Mouse (Mus musculus): ENCODE results near the gene Zfp942. TPM values are rescaled to one million over a fixed set of nuclear protein-coding genes. Genes with fewer than 3 reads are reported as not detected.
"Not testable (repeated sequence)": the region's sequence is repeated elsewhere in the genome, so short reads cannot be mapped to it uniquely, and the experiment has no call there.

Zfp942 gene
- polyA plus RNA-seq (2015; fragmentation: Nextera tagmentation; extraction: Ambion mirVana) = 22.0 and 22.6 TPM in 2 replicates

GRCm38 (mm10) chr17:21962107-21962907 is at the start of gene Zfp942, which contains the start of gene Zfp943:
TSS of gene Zfp942 (minus strand) at chr17:21962464.
TSS of gene Zfp943 (plus strand) at chr17:21962552.
- H3K4me3 ChIP-seq (ENCODE audit: low read length) = peak within 1 kb of the TSS; percentile 71
- H3K9me3 ChIP-seq (ENCODE audit: control insufficient read depth, low read length); H3K36me3 ChIP-seq (ENCODE audit: control insufficient read depth, insufficient read depth, low read length); H3K4me1 ChIP-seq (ENCODE audit: control insufficient read depth, insufficient read depth, low read length); H3K27me3 ChIP-seq (replicated peaks; ENCODE audit: control insufficient read depth, insufficient read depth, low read length): not testable (repeated sequence)
- peak within 1 kb of the TSS; percentile 80 for H3K9ac ChIP-seq (ENCODE audit: low read depth, low read length)
- under 1% methylated on average over 41 of the region's 55 CpGs for WGBS
- peak within 1 kb of the TSS; percentile 88 for H3K27ac ChIP-seq (ENCODE audit: low read length)
- peak within 1 kb of the TSS; percentile 54 for H3K4me2 ChIP-seq (ENCODE audit: low read depth, low read length)
- peak; percentile 98 for ATAC-seq

DNA sequence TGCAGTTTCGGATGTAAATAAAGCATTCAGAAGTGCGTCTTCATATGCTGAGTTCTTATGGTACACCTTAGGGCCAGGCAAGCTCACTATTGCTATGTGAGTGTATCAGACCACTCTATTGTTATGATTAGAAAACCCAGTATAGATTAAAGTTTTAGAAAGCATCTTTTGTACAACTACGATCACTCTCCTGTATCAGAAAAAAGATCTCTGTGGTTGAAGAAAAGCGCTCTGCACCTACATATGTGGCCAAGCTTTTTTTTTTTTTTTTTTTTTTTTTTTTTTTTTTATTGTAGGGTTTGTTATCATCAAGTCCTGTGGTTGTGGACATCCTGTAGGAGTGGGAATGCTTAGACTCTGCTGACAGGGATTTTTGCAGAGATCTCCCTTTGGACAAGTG is 1.0 kb upstream of the Zfp942 start:
- H3K9ac ChIP-seq (ENCODE audit: low read depth, low read length) = no peak overlapping the region
- peaks cover 9% of the 10 kb centered on the region for H3K4me1 ChIP-seq (ENCODE audit: control insufficient read depth, insufficient read depth, low read length)
- 37% methylated on average over 4 of the region's 4 CpGs for WGBS

DNA sequence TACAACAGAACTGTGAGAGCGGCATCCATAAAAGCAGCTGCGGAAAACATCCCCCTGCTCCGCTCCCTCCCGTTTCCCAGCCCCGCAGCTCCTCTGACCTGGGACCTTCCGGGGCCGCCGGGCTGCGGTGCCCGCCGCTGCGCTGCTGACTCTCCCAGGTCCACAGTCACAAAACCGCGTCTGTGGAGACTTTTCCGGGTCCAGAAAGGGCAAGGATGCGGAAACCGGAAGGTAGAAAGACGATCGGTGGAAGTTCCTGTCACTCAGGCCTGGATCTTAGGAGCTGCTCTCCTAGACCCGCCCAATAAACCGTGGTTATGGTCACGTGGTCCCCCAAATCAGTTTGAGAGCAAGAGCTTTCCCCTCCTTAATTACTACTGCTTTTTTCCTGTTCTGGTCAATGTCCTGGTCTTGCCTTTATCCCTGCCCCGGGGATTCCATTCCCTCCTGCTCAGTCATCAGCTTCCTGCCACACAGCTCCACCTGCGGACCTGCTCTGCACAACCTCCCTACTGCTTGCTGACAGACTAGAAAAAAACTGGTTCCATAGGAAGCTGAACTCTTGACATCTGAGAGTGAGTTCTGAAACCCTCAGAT is 52.7 kb downstream of the Zfp942 start, which contains the start of gene Zfp995:
Gene Zfp995, minus strand, starts transcription at position 471 of the 597 bp plus-strand sequence.
- not testable (repeated sequence) for H3K27me3 ChIP-seq (replicated peaks; ENCODE audit: control insufficient read depth, insufficient read depth, low read length); H3K9me3 ChIP-seq (ENCODE audit: control insufficient read depth, low read length); H3K36me3 ChIP-seq (ENCODE audit: control insufficient read depth, insufficient read depth, low read length); H3K4me1 ChIP-seq (ENCODE audit: control insufficient read depth, insufficient read depth, low read length)
- ATAC-seq = peak; percentile 100
- under 1% methylated on average over 24 of the region's 24 CpGs for WGBS
- peak within 1 kb of the TSS; percentile 78 for H3K4me2 ChIP-seq (ENCODE audit: low read depth, low read length)
- peak within 1 kb of the TSS; percentile 54 for H3K27ac ChIP-seq (ENCODE audit: low read length)
- H3K4me3 ChIP-seq (ENCODE audit: low read length) = peak within 1 kb of the TSS; percentile 76
- peak within 1 kb of the TSS; percentile 82 for H3K9ac ChIP-seq (ENCODE audit: low read depth, low read length)

More for the DNA sequence above, 1.0 kb upstream of the Zfp942 start:
- no peak for ATAC-seq
- H3K4me2 ChIP-seq (ENCODE audit: low read depth, low read length) = peak overlapping the region; percentile 52
- no peaks in the 10 kb centered on the region for H3K36me3 ChIP-seq (ENCODE audit: control insufficient read depth, insufficient read depth, low read length)
- H3K27me3 ChIP-seq (replicated peaks; ENCODE audit: control insufficient read depth, insufficient read depth, low read length) = no peaks in the 10 kb centered on the region
- no peak overlapping the region for H3K27ac ChIP-seq (ENCODE audit: low read length)
- peak overlapping the region; percentile 41 for H3K4me3 ChIP-seq (ENCODE audit: low read length)
- H3K9me3 ChIP-seq (ENCODE audit: control insufficient read depth, low read length) = no peaks in the 10 kb centered on the region

- no peaks in the 10 kb centered on the region for H3K36me3 ChIP-seq (ENCODE audit: control insufficient read depth, insufficient read depth, low read length)
- WGBS = 6% methylated on average over 3 of the region's 3 CpGs
Measured at GRCm38 (mm10) chr17:21909039-21909438, 53.2 kb downstream of the Zfp942 start.

More at GRCm38 (mm10) chr17:21909039-21909438, 53.2 kb downstream of the Zfp942 start:
- Histone ChIP-seq H3K9me3 (ENCODE audit: control insufficient read depth, low read length) (no peaks in the 10 kb centered on the region), H3K9ac (ENCODE audit: low read depth, low read length) (peak overlapping the region; percentile 82), H3K4me1 (ENCODE audit: control insufficient read depth, insufficient read depth, low read length) (no peaks in the 10 kb centered on the region), H3K4me3 (ENCODE audit: low read length) (peak overlapping the region; percentile 76), H3K27ac (ENCODE audit: low read length) (peak overlapping the region; percentile 54), H3K27me3 (replicated peaks; ENCODE audit: control insufficient read depth, insufficient read depth, low read length) (no peaks in the 10 kb centered on the region), H3K4me2 (ENCODE audit: low read depth, low read length) (peak overlapping the region; percentile 78)
- ATAC-seq = peak; percentile 76

Other genes with a start within 250 kb of the Zfp942 start
- gene Zfp229, start 231.7 kb downstream of the Zfp942 start, polyA plus RNA-seq (2015; fragmentation: Nextera tagmentation; extraction: Ambion mirVana) = 3.4 and 4.0 TPM in 2 replicates
- gene Zfp820, start 116.7 kb downstream of the Zfp942 start, polyA plus RNA-seq (2015; fragmentation: Nextera tagmentation; extraction: Ambion mirVana) = 5.0 and 5.8 TPM in 2 replicates
- gene Zfp995, start 52.5 kb downstream of the Zfp942 start, polyA plus RNA-seq (2015; fragmentation: Nextera tagmentation; extraction: Ambion mirVana) = 9.2 and 9.3 TPM in 2 replicates
- gene Zfp943, start 88 bp upstream of the Zfp942 start, polyA plus RNA-seq (2015; fragmentation: Nextera tagmentation; extraction: Ambion mirVana) = 14.8 and 15.2 TPM in 2 replicates
- 2.5 and 2.9 TPM in 2 replicates for gene Zfp947, start 203.7 kb upstream of the Zfp942 start, polyA plus RNA-seq (2015; fragmentation: Nextera tagmentation; extraction: Ambion mirVana)